Mouse (Mus musculus): Measurements from ENCODE around the gene Map1a. TPM values are rescaled to one million over a fixed set of nuclear protein-coding genes. Genes with fewer than 3 reads are reported as not detected.
A peak's percentile ranks its signal among the peaks of the same experiment; 100 is the strongest.

Map1a gene
- polyA plus RNA-seq, 1 experiment from 2014 or later: 3.9 TPM

DNA sequence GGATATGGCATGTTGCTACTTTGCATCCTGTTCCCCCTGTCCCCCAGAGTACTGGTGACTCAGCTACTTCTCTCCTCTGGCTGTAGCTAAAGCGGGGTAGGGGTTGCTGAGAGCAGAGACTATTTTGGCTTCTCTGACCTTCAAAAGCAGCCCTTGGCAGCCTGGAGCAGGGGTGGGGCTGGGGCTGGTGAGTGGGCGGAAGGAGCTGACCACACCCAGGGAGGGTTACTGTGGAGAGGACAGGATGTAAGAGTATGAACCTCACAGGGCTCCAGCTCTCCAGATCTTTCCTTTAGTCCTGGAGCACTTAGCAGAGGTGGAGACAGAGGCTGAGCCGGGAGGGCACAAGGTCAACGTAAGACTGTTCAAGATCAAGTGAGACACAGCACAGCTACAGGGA lies 4.8 kb downstream of the Map1a start:
- peak overlapping the region; percentile 45; the same call in 1 of the 2 replicates for H3K4me3 ChIP-seq
- peak overlapping the region; percentile 73 for H3K4me2 ChIP-seq (replicated peaks)
- H3K9ac ChIP-seq: no peak overlapping the region
- H3K27me3 ChIP-seq: peaks cover 65% of the 10 kb centered on the region
- no peaks in the 10 kb centered on the region for H3K36me3 ChIP-seq
- 27% methylated on average over 4 of the region's 4 CpGs for WGBS
- no peak for ATAC-seq (ENCODE audit: insufficient number of reproducible peaks, insufficient read depth, low FRiP score, low TSS enrichment)
- H3K27ac ChIP-seq: peak overlapping the region; percentile 24; the same call in 1 of the 2 replicates
- H3K4me1 ChIP-seq: peaks cover 41% of the 10 kb centered on the region
- no peaks in the 10 kb centered on the region for H3K9me3 ChIP-seq

DNA sequence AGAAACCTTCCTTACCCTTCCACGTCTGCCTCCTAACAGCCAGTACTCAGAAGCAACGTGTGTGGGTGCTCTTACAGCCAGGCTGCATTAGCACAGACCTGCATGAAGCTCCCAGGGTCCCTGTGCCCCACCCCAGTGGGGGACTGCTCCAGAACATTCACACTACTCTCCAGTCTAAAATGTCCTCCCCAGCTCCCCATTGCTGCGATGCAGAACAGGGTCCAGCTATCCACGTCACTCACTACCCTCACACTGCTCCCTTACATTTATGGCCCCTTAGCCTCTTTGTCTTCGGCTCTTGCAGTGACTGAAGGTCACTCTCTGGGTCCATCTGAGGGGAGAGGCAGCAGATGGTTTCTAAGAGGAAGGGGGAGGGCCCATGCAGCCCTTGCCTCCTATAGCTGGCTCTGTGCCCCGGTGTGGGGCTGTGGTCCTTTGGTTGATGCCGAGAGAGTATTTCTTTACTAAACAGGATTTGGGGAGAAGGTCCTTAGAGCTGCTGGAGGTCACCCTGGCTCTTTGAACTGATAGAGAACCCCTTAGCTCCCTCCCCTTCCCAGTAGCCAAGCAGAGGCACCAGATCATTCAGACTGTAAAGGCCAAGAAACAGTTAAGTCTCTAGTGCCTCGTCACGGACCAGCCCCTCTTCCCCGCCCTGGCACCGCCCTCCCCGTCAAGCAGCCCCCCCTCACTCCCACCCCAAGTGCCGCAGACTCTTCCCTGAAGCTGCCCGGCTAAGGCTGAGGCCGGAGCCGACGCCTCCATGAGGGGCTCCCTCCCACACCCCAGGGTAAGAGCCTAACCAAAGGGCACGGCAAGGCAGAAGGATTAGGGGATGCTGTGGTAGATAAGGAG lies 5.6 kb downstream of the Map1a start:
- peak; percentile 37; the same call in 1 of the 2 replicates for ATAC-seq (ENCODE audit: insufficient number of reproducible peaks, insufficient read depth, low FRiP score, low TSS enrichment)
- no peaks in the 10 kb centered on the region for H3K9me3 ChIP-seq
- H3K27ac ChIP-seq: peak overlapping the region; percentile 24; the same call in 1 of the 2 replicates
- H3K36me3 ChIP-seq: peaks cover 7% of the 10 kb centered on the region; the same call in 1 of the 2 replicates
- H3K4me1 ChIP-seq: peaks cover 37% of the 10 kb centered on the region
- WGBS: 2% methylated on average over 18 of the region's 18 CpGs
- peaks cover 67% of the 10 kb centered on the region for H3K27me3 ChIP-seq
- H3K4me2 ChIP-seq (replicated peaks): peak overlapping the region; percentile 73
- H3K4me3 ChIP-seq: peak overlapping the region; percentile 45
- H3K9ac ChIP-seq: peak overlapping the region; percentile 42

GRCm38 (mm10) chr2:121295608-121296571 lies 6.5 kb downstream of the Map1a start:
- H3K27me3 ChIP-seq: peaks cover 64% of the 10 kb centered on the region
- peaks cover 9% of the 10 kb centered on the region; the same call in 1 of the 2 replicates for H3K36me3 ChIP-seq
- peak overlapping the region; percentile 45 for H3K4me3 ChIP-seq
- peak; percentile 35; the same call in 1 of the 2 replicates for ATAC-seq (ENCODE audit: insufficient number of reproducible peaks, insufficient read depth, low FRiP score, low TSS enrichment)
- 2% methylated on average over 14 of the region's 15 CpGs for WGBS
- peak overlapping the region; percentile 73 for H3K4me2 ChIP-seq (replicated peaks)
- H3K9ac ChIP-seq: peak overlapping the region; percentile 42
- H3K27ac ChIP-seq: 0 out of 2 replicates have a peak overlapping the region, but pooled peaks have one; percentile 9
- H3K4me1 ChIP-seq: peaks cover 34% of the 10 kb centered on the region
- no peaks in the 10 kb centered on the region for H3K9me3 ChIP-seq

DNA sequence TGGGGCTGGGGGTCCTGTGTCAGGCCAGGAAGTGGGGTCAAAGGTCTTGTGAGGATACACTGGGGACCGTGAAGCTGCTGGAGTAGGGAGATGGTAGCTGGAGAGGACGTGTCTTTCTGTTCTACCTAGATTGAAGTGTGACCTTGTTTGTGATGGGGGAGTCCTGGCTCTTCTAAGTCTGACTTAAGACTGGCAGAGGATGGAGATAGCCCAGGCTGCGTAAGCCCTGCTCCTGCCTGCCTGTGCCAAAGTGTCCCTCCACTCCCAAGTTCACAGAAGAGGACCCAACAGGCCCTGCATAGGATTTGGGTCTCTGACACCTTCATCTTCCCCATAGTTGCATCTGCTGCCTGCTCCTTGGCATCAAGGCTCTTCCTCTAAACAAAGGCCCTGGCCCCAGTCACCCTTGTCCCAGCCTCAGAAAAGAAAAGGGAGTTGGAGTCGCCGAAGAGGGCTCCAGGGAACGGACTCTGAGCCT lies 7.4 kb downstream of the Map1a start:
- 6% methylated on average over 6 of the region's 6 CpGs for WGBS
- H3K9ac ChIP-seq: 0 out of 2 replicates have a peak overlapping the region, but pooled peaks have one; percentile 42
- H3K27ac ChIP-seq: peak overlapping the region; percentile 18; the same call in 1 of the 2 replicates
- peaks cover 57% of the 10 kb centered on the region for H3K27me3 ChIP-seq
- H3K9me3 ChIP-seq: no peaks in the 10 kb centered on the region
- H3K4me3 ChIP-seq: peak overlapping the region; percentile 45
- ATAC-seq (ENCODE audit: insufficient number of reproducible peaks, insufficient read depth, low FRiP score, low TSS enrichment): no peak
- H3K36me3 ChIP-seq: peaks cover 10% of the 10 kb centered on the region
- peak overlapping the region; percentile 73 for H3K4me2 ChIP-seq (replicated peaks)
- H3K4me1 ChIP-seq: peaks cover 34% of the 10 kb centered on the region

DNA sequence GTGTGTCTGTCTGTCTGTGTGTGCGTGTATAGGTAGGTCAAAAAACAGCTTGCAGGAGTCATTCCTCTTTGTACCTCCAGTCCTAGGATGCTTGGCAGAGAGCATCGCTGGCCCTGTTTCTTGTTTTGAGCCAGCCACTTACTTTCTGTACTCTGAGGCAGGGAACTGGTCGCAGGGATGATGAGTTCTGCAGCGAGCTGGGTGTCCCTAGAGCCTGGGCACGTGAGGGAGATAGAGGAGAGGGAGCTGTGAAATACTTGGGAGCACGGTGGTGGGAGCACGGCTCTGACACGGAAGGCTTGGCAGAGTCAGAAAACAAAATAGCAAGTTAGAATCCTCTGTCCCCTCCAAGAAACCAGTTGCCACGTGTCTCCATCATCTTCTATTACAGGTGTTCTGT lies 8.3 kb downstream of the Map1a start:
- peaks cover 34% of the 10 kb centered on the region for H3K4me1 ChIP-seq
- no peak overlapping the region for H3K4me3 ChIP-seq
- no peak overlapping the region for H3K27ac ChIP-seq
- H3K9ac ChIP-seq: peak overlapping the region; percentile 3; the same call in 1 of the 2 replicates
- peaks cover 17% of the 10 kb centered on the region for H3K36me3 ChIP-seq
- H3K4me2 ChIP-seq (replicated peaks): peak overlapping the region; percentile 73; the same call in 1 of the 2 replicates
- no peak for ATAC-seq (ENCODE audit: insufficient number of reproducible peaks, insufficient read depth, low FRiP score, low TSS enrichment)
- 8% methylated on average over 9 of the region's 9 CpGs for WGBS
- no peaks in the 10 kb centered on the region for H3K9me3 ChIP-seq
- peaks cover 54% of the 10 kb centered on the region for H3K27me3 ChIP-seq

- Histone ChIP-seq H3K27ac (no peak overlapping the region), H3K4me3 (no peak overlapping the region), H3K4me1 (peaks cover 34% of the 10 kb centered on the region), H3K27me3 (peaks cover 54% of the 10 kb centered on the region), H3K36me3 (peaks cover 21% of the 10 kb centered on the region), H3K9ac (no peak overlapping the region), H3K9me3 (no peaks in the 10 kb centered on the region), H3K4me2 (replicated peaks) (peak overlapping the region; percentile 73; the same call in 1 of the 2 replicates)
- WGBS: 2% methylated on average over 8 of the region's 8 CpGs
- ATAC-seq (ENCODE audit: insufficient number of reproducible peaks, insufficient read depth, low FRiP score, low TSS enrichment): no peak
Observed at GRCm38 (mm10) chr2:121298131-121298530, 8.7 kb downstream of the Map1a start.

GRCm38 (mm10) chr2:121299471-121299870 lies 10.1 kb downstream of the Map1a start:
- peaks cover 24% of the 10 kb centered on the region for H3K36me3 ChIP-seq
- H3K9me3 ChIP-seq: no peaks in the 10 kb centered on the region
- H3K4me1 ChIP-seq: peaks cover 27% of the 10 kb centered on the region
- H3K4me3 ChIP-seq: no peak overlapping the region
- H3K27me3 ChIP-seq: peaks cover 54% of the 10 kb centered on the region
- H3K9ac ChIP-seq: no peak overlapping the region
- H3K4me2 ChIP-seq (replicated peaks): no peak overlapping the region
- WGBS: 88% methylated on average over 17 of the region's 17 CpGs
- ATAC-seq (ENCODE audit: insufficient number of reproducible peaks, insufficient read depth, low FRiP score, low TSS enrichment): no peak
- H3K27ac ChIP-seq: no peak overlapping the region

- peaks cover 22% of the 10 kb centered on the region for H3K4me1 ChIP-seq
- no peaks in the 10 kb centered on the region for H3K9me3 ChIP-seq
- no peak overlapping the region for H3K4me3 ChIP-seq
- H3K27ac ChIP-seq: no peak overlapping the region
- H3K9ac ChIP-seq: no peak overlapping the region
- peaks cover 54% of the 10 kb centered on the region for H3K27me3 ChIP-seq
- ATAC-seq (ENCODE audit: insufficient number of reproducible peaks, insufficient read depth, low FRiP score, low TSS enrichment): no peak
- 84% methylated on average over 10 of the region's 10 CpGs for WGBS
- H3K4me2 ChIP-seq (replicated peaks): no peak overlapping the region
- H3K36me3 ChIP-seq: peaks cover 24% of the 10 kb centered on the region
Observed at GRCm38 (mm10) chr2:121300036-121300435, 10.6 kb downstream of the Map1a start.

DNA sequence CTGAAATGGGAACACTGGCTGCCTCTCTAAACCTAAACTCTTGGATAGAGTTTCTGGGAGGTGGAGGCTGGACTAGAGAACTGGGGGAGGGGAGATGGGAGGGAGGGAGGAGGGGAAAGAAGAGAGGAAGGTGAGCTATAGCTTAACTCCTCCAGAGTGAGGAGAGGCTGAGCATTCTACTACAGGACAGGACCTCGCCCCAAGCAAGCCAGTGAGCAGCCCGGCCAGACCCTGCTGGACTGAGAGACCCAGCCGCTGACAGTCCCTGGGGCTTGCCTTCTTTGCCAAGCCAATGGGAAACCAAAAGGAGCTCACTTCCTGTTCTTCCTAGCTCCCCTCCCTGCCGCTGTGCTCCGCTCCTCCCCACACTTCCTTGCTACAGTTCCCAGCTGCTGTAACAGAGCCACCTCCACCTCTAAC lies 19.6 kb downstream of the Map1a start:
- H3K9me3 ChIP-seq: no peaks in the 10 kb centered on the region
- peak overlapping the region; percentile 24 for H3K4me2 ChIP-seq (replicated peaks)
- 0 out of 2 replicates have a peak, but pooled peaks cover 7% of the 10 kb centered on the region for H3K4me1 ChIP-seq
- H3K36me3 ChIP-seq: peaks cover 3% of the 10 kb centered on the region; the same call in 1 of the 2 replicates
- no peak overlapping the region for H3K4me3 ChIP-seq
- no peak overlapping the region for H3K27ac ChIP-seq
- WGBS: 11% methylated on average over 5 of the region's 5 CpGs
- no peaks in the 10 kb centered on the region for H3K27me3 ChIP-seq
- 0 out of 2 replicates have a peak, but pooled peaks have one; percentile 30 for ATAC-seq (ENCODE audit: insufficient number of reproducible peaks, insufficient read depth, low FRiP score, low TSS enrichment)
- H3K9ac ChIP-seq: no peak overlapping the region

DNA sequence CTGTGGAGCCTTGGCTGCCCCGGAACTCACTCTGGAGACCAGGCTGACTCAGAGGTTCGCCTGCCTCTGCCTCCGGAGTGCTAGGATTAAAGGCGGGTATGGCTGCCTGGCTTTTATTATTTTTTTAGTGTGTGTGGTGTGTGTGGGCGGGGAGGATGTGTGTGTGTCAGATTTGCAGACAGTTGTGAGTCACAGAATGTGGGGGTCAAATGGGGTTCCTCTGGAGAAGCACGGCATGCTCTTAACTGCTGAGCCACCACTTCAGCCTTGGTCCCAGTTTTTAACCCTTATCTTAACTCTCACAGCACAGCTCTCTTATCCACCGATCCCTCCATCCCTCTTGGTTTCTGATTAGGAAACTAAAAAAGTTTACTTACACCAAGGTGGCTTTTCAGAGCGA lies 26.9 kb downstream of the Map1a start:
- no peak overlapping the region for H3K4me2 ChIP-seq (replicated peaks)
- 74% methylated on average over 8 of the region's 8 CpGs for WGBS
- H3K27me3 ChIP-seq: no peaks in the 10 kb centered on the region
- no peak overlapping the region for H3K4me3 ChIP-seq
- H3K4me1 ChIP-seq: no peaks in the 10 kb centered on the region
- no peaks in the 10 kb centered on the region for H3K36me3 ChIP-seq
- H3K27ac ChIP-seq: no peak overlapping the region
- ATAC-seq (ENCODE audit: insufficient number of reproducible peaks, insufficient read depth, low FRiP score, low TSS enrichment): no peak
- no peaks in the 10 kb centered on the region for H3K9me3 ChIP-seq
- no peak overlapping the region for H3K9ac ChIP-seq

- no peak overlapping the region for H3K9ac ChIP-seq
- no peak overlapping the region for H3K27ac ChIP-seq
- no peak overlapping the region for H3K4me2 ChIP-seq (replicated peaks)
- H3K27me3 ChIP-seq: no peaks in the 10 kb centered on the region
- H3K36me3 ChIP-seq: no peaks in the 10 kb centered on the region
- no peak overlapping the region for H3K4me3 ChIP-seq
- WGBS: 94% methylated on average over 10 of the region's 10 CpGs
- ATAC-seq (ENCODE audit: insufficient number of reproducible peaks, insufficient read depth, low FRiP score, low TSS enrichment): no peak
- H3K9me3 ChIP-seq: no peaks in the 10 kb centered on the region
- no peaks in the 10 kb centered on the region for H3K4me1 ChIP-seq
Observed at GRCm38 (mm10) chr2:121323041-121323440, 33.6 kb downstream of the Map1a start.
